Mouse (Mus musculus) cerebellum, adult 2 months (tissue): ENCODE results near the gene Rbpj. TPM values are rescaled to one million over a fixed set of nuclear protein-coding genes. Genes with fewer than 3 reads are reported as not detected.

Experiments used
- DNase-seq, 2 experiments: peaks; one replicate each; pipeline ENCODE4 v3.0.0; 2021
- H3K27ac ChIP-seq: fragments of 200-500 bp; 2 replicates; pipeline ENCODE4 v1.5.1; 2012; ENCODE audit warnings: low read length, control low read depth, inconsistent platforms; ENCODE audit not compliant: insufficient read depth
- H3K27me3 ChIP-seq: fragments of 200-500 bp; 2 replicates; pipeline ENCODE4 v1.6.1; 2012; ENCODE audit warnings: inconsistent platforms, mild to moderate bottlenecking, low read length, moderate library complexity; ENCODE audit not compliant: control insufficient read depth, insufficient read depth
- H3K4me1 ChIP-seq: fragments of 200-500 bp; 2 replicates; pipeline ENCODE4 v1.6.1; 2011; ENCODE audit warnings: low read length; ENCODE audit not compliant: control insufficient read depth, insufficient read depth
- H3K4me3 ChIP-seq: fragments of 200-500 bp; replicated peaks from 2 replicates; pipeline ENCODE3; 2011; ENCODE audit warnings: mild to moderate bottlenecking, low read depth, low read length, control low read depth; ENCODE audit not compliant: insufficient read depth
- CTCF ChIP-seq: fragments of 200-500 bp; IDR thresholded peaks from 2 replicates; pipeline ENCODE4 v1.5.1; 2011; ENCODE audit warnings: low read depth, mild to moderate bottlenecking, control low read depth, low read length, moderate library complexity, borderline replicate concordance; ENCODE audit not compliant: insufficient read depth
- POLR2A ChIP-seq: fragments of 200-500 bp; IDR thresholded peaks from 2 replicates; pipeline ENCODE4 v1.6.1; 2011; ENCODE audit warnings: low read length, control low read depth, borderline replicate concordance; ENCODE audit not compliant: insufficient read depth
- WGBS: fragments of 180-500 bp; shearing (Covaris S2); methylation state at CpG from one replicate; pipeline ENCODE4 v1.1.7; 2018; 5-methylcytosine and 5-hydroxymethylcytosine counted together
- polyA plus RNA-seq: library from polyadenylated mRNA; depleted of rRNA; stranded (reverse); fragments of >200 nt; gene quantifications from 2 replicates; pipeline ENCODE4 v1.2.3, GENCODE M21; 2012; rRNA removed

Rbpj gene
- polyA plus RNA-seq, 1 experiment: 19.6 TPM

- H3K4me1 ChIP-seq: no peaks in the 10 kb centered on the region
- no peaks in the 10 kb centered on the region for H3K27me3 ChIP-seq
- WGBS: 91% methylated on average over 8 of the region's 8 CpGs
- no peak overlapping the region for H3K27ac ChIP-seq
- no peak for TF ChIP-seq POLR2A
- no peak for TF ChIP-seq CTCF
- H3K4me3 ChIP-seq: no peak overlapping the region
- no peak for DNase-seq
These were observed 226.1 kb downstream of the Rbpj start for GRCm38 (mm10) chr5:53692100-53692499.

- DNase-seq: no peak
- Histone ChIP-seq H3K27me3 (no peaks in the 10 kb centered on the region), H3K4me1 (no peaks in the 10 kb centered on the region), H3K27ac (no peak overlapping the region), H3K4me3 (no peak overlapping the region)
- WGBS: 100% methylated on average over 1 of the region's 1 CpGs
- TF ChIP-seq POLR2A (no peak), CTCF (no peak)
These were observed 226.7 kb downstream of the Rbpj start for GRCm38 (mm10) chr5:53692662-53693061.

GRCm38 (mm10) chr5:53696701-53697100 is 230.7 kb downstream of the Rbpj start:
- no peak overlapping the region for H3K4me3 ChIP-seq
- no peak for TF ChIP-seq POLR2A
- no peak for TF ChIP-seq CTCF
- no peak for DNase-seq
- H3K27me3 ChIP-seq: no peaks in the 10 kb centered on the region
- WGBS: 47% methylated on average over 3 of the region's 3 CpGs
- H3K27ac ChIP-seq: no peak overlapping the region
- H3K4me1 ChIP-seq: no peaks in the 10 kb centered on the region

GRCm38 (mm10) chr5:53697794-53698193 is 231.8 kb downstream of the Rbpj start:
- no peak for DNase-seq

GRCm38 (mm10) chr5:53702686-53703085 is 236.7 kb downstream of the Rbpj start:
- H3K4me3 ChIP-seq: no peak overlapping the region
- TF ChIP-seq POLR2A (no peak), CTCF (no peak)
- H3K4me1 ChIP-seq: no peaks in the 10 kb centered on the region
- WGBS: 75% methylated on average over 14 of the region's 14 CpGs
- no peak for DNase-seq
- H3K27ac ChIP-seq: no peak overlapping the region
- H3K27me3 ChIP-seq: no peaks in the 10 kb centered on the region

More at GRCm38 (mm10) chr5:53697794-53698193, 231.8 kb downstream of the Rbpj start:
- TF ChIP-seq POLR2A (no peak), CTCF (no peak)
- Histone ChIP-seq H3K4me3 (no peak overlapping the region), H3K4me1 (no peaks in the 10 kb centered on the region), H3K27ac (no peak overlapping the region), H3K27me3 (no peaks in the 10 kb centered on the region)
- WGBS: 46% methylated on average over 9 of the region's 9 CpGs

Other genes starting within 250 kb of the Rbpj start
- 63.4 and 64.5 TPM in 2 replicates for gene Smim20, start 199.1 kb upstream of the Rbpj start, polyA plus RNA-seq
- gene Cckar, start 241.6 kb downstream of the Rbpj start, polyA plus RNA-seq: 0.46 and 0.49 TPM in 2 replicates